Mouse (Mus musculus): ENCODE measurements around the gene Ankrd23. TPM values are rescaled to one million over a fixed set of nuclear protein-coding genes. Genes with fewer than 3 reads are reported as not detected.
A peak's percentile ranks its signal among the peaks of the same experiment; 100 is the strongest.

The Ankrd23 gene
- total and polyA plus RNA-seq, 3 experiments, result 2.9 to 3.7 TPM; not detected in 1

- Histone ChIP-seq H3K27ac (ENCODE audit: control insufficient read depth, low read depth, low read length) (peak overlapping the region; percentile 0; the same call in 1 of the 2 replicates), H3K4me1 (ENCODE audit: control insufficient read depth in 1 of 2, insufficient read depth in 2 of 2, low read length in 2 of 2) (peaks cover 0 to 3% of the 10 kb centered on the region in 2 experiments; a peak in 3 of 4 replicates), H3K36me3 (ENCODE audit: control insufficient read depth in 1 of 2, insufficient read depth in 2 of 2, low read length in 2 of 2) (no peaks in the 10 kb centered on the region; a peak in 1 of 4 replicates), H3K27me3 (ENCODE audit: control insufficient read depth in 1 of 2, insufficient read depth in 2 of 2, low read length in 2 of 2) (no peaks in the 10 kb centered on the region), H3K4me3 (ENCODE audit: control insufficient read depth in 1 of 2, insufficient read depth in 1 of 2, low read depth in 2 of 2, low read length in 2 of 2) (no peak overlapping the region), H3K9me3 (replicated peaks; ENCODE audit: insufficient read depth, low read length) (no peaks in the 10 kb centered on the region), H3K9ac (ENCODE audit: control insufficient read depth, low read depth, low read length, poor library complexity, severe bottlenecking) (no peak overlapping the region), H3K79me2 (ENCODE audit: control insufficient read depth, insufficient read depth, low read length, poor library complexity) (peaks cover 4% of the 10 kb centered on the region)
- no peak for TF ChIP-seq JUND (IDR thresholded peaks at IDR 0.05; ENCODE audit: low read depth, low read length)
- no peak for DNase-seq (ENCODE audit: low read depth, low spot score)
Observed at GRCm38 (mm10) chr1:36545382-36545781, 8.7 kb upstream of the Ankrd23 start.

GRCm38 (mm10) chr1:36542925-36543324 is 6.2 kb upstream of the Ankrd23 start:
- Histone ChIP-seq H3K9ac (ENCODE audit: control insufficient read depth, low read depth, low read length, poor library complexity, severe bottlenecking) (no peak overlapping the region), H3K79me2 (ENCODE audit: control insufficient read depth, insufficient read depth, low read length, poor library complexity) (peaks cover 4% of the 10 kb centered on the region), H3K36me3 (ENCODE audit: control insufficient read depth in 1 of 2, insufficient read depth in 2 of 2, low read length in 2 of 2) (no peaks in the 10 kb centered on the region; a peak in 1 of 4 replicates)

GRCm38 (mm10) chr1:36541844-36542243 is 5.2 kb upstream of the Ankrd23 start:
- Histone ChIP-seq H3K9ac (ENCODE audit: control insufficient read depth, low read depth, low read length, poor library complexity, severe bottlenecking) (no peak overlapping the region), H3K9me3 (replicated peaks; ENCODE audit: insufficient read depth, low read length) (no peaks in the 10 kb centered on the region), H3K79me2 (ENCODE audit: control insufficient read depth, insufficient read depth, low read length, poor library complexity) (peaks cover 3% of the 10 kb centered on the region), H3K27me3 (ENCODE audit: control insufficient read depth in 1 of 2, insufficient read depth in 2 of 2, low read length in 2 of 2) (no peaks in the 10 kb centered on the region), H3K4me1 (ENCODE audit: control insufficient read depth in 1 of 2, insufficient read depth in 2 of 2, low read length in 2 of 2) (no peaks in the 10 kb centered on the region; a peak in 3 of 4 replicates), H3K27ac (ENCODE audit: control insufficient read depth, low read depth, low read length) (no peak overlapping the region), H3K36me3 (ENCODE audit: control insufficient read depth in 1 of 2, insufficient read depth in 2 of 2, low read length in 2 of 2) (no peaks in the 10 kb centered on the region; a peak in 1 of 4 replicates), H3K4me3 (ENCODE audit: control insufficient read depth in 1 of 2, insufficient read depth in 1 of 2, low read depth in 2 of 2, low read length in 2 of 2) (no peak overlapping the region)
- TF ChIP-seq MYB (IDR thresholded peaks at IDR 0.05; ENCODE audit: low read depth, low read length), result no peak
- DNase-seq (ENCODE audit: low read depth, low spot score), result no peak

More at GRCm38 (mm10) chr1:36542925-36543324, 6.2 kb upstream of the Ankrd23 start:
- Histone ChIP-seq H3K4me1 (ENCODE audit: control insufficient read depth in 1 of 2, insufficient read depth in 2 of 2, low read length in 2 of 2) (peaks cover 0 to 3% of the 10 kb centered on the region in 2 experiments; a peak in 3 of 4 replicates), H3K27ac (ENCODE audit: control insufficient read depth, low read depth, low read length) (no peak overlapping the region), H3K27me3 (ENCODE audit: control insufficient read depth in 1 of 2, insufficient read depth in 2 of 2, low read length in 2 of 2) (no peaks in the 10 kb centered on the region), H3K4me3 (ENCODE audit: control insufficient read depth in 1 of 2, insufficient read depth in 1 of 2, low read depth in 2 of 2, low read length in 2 of 2) (no peak overlapping the region), H3K9me3 (replicated peaks; ENCODE audit: insufficient read depth, low read length) (no peaks in the 10 kb centered on the region)
- DNase-seq (ENCODE audit: low read depth, low spot score), result no peak
- TF ChIP-seq TBP (IDR thresholded peaks at IDR 0.05; ENCODE audit: low read depth, low read length) (no peak), CHD1 (IDR thresholded peaks at IDR 0.05; ENCODE audit: low read depth, low read length) (no peak), MYC (IDR thresholded peaks at IDR 0.05; ENCODE audit: low read depth, low read length) (no peak), POLR2A (IDR thresholded peaks at IDR 0.05; ENCODE audit: control insufficient read depth in 1 of 2, insufficient read depth in 1 of 2, low read depth in 1 of 2, low read length in 2 of 2, poor library complexity in 1 of 2) (no peak), HCFC1 (IDR thresholded peaks at IDR 0.05; ENCODE audit: low read depth, low read length) (no peak), MAX (IDR thresholded peaks at IDR 0.05; ENCODE audit: low read length) (no peak), CTCF (IDR thresholded peaks at IDR 0.05 in 2 of 3, conservative IDR thresholded peaks at IDR 0.05 in 1 of 3; ENCODE audit: control insufficient read depth in 1 of 3, insufficient read depth in 1 of 3, low read depth in 2 of 3, low read length in 3 of 3, poor library complexity in 1 of 3, severe bottlenecking in 1 of 3) (no peak), BHLHE40 (IDR thresholded peaks at IDR 0.05; ENCODE audit: borderline replicate concordance, low read depth, low read length) (no peak), ZNF384 (IDR thresholded peaks at IDR 0.05; ENCODE audit: low read depth, low read length) (no peak), NRF1 (IDR thresholded peaks at IDR 0.05; ENCODE audit: insufficient read depth, low read depth, low read length, poor library complexity, severe bottlenecking) (no peak), MAFK (IDR thresholded peaks at IDR 0.05; ENCODE audit: borderline replicate concordance, low read depth, low read length) (no peak), POLR2AphosphoS5 (IDR thresholded peaks at IDR 0.05; ENCODE audit: borderline replicate concordance, low read depth, low read length) (no peak), ZKSCAN1 (IDR thresholded peaks at IDR 0.05; ENCODE audit: low read depth, low read length) (no peak), MEF2A (IDR thresholded peaks at IDR 0.05; ENCODE audit: extremely low read depth, insufficient replicate concordance, low read depth, low read length, poor library complexity, severe bottlenecking) (no peak), MYB (IDR thresholded peaks at IDR 0.05; ENCODE audit: low read depth, low read length) (no peak), UBTF (IDR thresholded peaks at IDR 0.05; ENCODE audit: borderline replicate concordance, insufficient read depth, low read depth, low read length) (no peak), TAL1 (IDR thresholded peaks at IDR 0.05; ENCODE audit: low read length) (no peak), MAZ (IDR thresholded peaks at IDR 0.05; ENCODE audit: low read depth, low read length) (no peak), POLR2AphosphoS2 (IDR thresholded peaks at IDR 0.05; ENCODE audit: low read length) (no peak), ZMIZ1 (IDR thresholded peaks at IDR 0.05; ENCODE audit: low read depth, low read length) (no peak)

Measured in MEL (cell line).